Mouse (Mus musculus) spleen, adult 12 weeks (tissue): ENCODE measurements around the gene Scyl1.
A peak's percentile ranks its signal among the peaks of the same experiment; 100 is the strongest.

Experiments
- DNase-seq: peaks from one replicate; pipeline ENCODE4 v3.0.0; 2022; ENCODE audit warnings: low spot score

Scyl1 gene

DNA sequence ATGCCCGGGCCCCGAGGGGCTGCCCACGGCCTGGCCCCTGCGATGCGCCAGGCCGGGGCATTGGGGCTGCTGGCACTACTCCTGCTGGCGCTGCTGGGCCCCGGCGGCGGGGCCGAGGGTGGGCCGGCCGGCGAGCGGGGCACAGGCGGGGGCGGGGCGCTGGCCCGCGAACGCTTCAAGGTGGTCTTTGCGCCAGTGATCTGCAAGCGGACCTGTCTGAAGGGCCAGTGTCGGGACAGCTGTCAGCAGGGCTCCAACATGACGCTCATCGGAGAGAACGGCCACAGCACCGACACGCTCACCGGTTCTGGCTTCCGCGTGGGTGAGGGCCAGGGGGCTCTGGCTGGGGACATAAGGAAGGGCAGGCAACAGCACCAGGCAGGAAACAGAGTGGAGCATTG, 29.0 kb downstream of the Scyl1 start:
- DNase-seq: no peak

DNA sequence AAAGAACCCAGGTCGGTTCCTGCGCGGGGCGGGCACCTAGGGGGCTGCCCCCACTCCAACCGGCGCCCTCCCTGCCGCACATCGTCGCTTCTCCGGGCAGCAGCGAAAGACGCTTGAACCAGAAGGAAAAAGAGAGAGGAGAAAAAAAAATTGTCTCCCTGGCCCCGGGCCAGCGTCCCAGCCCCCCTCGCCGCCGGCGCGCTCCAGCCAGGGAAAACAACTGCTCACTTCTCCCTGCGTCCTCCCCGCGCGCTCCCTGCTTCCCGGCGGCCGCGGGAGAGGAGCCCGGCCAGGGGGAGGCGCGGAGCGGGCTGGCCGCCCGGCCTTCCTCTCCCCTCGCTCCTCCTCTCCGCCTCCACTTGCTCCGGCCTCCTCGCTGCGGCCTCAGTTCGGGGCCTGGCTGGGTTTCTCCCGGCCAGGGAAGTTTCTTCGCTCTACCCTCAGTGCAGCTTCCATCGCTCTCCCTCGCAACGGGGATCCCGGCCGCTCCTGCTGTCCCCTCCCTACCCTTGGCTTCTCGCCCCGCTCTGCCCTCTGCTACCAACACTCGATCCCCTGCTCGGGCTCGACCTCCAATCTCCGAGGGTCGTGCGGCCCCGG, 29.5 kb downstream of the Scyl1 start:
- no peak for DNase-seq

DNA sequence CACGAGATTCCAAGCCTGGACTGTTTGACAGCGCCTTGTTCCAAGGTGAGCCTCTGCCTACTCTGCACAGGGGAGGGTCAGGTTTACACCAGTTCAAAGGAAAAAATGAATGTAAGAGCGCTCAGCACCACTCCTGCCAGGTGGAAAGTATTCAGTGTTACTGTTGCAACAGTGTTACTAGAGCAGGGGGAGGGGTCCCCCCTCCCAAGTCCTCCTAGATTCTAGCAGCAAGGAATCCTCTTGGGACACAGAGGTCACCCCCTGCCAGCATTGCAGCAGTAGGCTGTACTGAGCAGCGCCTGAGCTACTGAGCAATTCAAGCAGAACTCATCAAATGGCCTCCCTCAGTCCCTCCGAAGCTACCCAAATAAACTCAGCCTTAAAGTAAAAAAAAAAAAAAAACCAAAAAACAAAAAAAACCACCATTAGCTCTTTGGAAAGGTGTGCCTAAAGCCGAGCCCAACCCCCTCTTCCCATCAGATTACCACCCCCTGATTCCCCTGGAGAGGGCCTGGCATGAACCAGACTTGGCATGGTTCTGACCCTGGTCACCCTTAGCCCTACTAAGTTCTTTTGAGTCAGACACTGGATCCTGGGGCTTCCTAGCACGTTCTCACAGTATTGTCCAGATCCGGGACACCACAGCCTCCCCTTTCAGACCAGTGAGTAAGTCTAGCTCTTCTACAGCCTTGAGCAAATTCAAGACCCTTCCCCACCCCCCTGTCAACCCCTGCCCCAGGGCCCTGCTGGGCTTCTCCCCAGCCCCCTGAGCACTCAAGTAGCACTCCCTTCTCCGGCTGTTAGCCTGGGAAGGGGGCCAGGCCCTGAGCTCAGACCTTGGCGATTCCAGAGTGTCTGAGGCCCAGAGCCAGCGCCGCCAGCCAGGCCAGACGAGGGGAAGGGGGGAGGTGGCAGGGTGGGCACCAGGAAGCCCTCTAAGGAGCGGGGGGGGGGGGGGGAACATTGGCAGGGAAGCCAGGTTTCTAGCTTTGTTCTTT, 30.6 kb downstream of the Scyl1 start, which contains the start of gene Ltbp3:
Gene Ltbp3 (plus strand): TSS at position 585 of the 998 bp plus-strand sequence.
- no peak for DNase-seq

DNA sequence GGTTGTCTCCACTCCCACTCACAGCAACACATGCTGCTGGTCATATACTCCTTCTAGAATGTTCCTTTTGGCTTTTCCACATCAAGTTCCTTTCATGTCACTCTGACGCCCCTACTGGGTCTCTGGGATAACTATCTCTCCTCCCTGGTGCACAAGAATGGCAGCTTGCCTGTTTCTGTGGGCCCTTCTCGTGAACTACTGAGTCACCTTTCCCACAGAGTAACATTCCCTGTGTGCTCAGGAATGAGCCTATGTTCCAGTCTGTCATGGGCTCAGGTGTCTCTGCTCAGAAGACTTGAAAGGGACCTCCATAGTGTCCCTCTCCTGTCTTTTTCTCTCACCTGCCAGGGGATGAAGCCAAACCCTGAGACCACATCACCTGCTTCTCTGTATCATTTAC, 31.8 kb downstream of the Scyl1 start:
- DNase-seq: no peak

DNA sequence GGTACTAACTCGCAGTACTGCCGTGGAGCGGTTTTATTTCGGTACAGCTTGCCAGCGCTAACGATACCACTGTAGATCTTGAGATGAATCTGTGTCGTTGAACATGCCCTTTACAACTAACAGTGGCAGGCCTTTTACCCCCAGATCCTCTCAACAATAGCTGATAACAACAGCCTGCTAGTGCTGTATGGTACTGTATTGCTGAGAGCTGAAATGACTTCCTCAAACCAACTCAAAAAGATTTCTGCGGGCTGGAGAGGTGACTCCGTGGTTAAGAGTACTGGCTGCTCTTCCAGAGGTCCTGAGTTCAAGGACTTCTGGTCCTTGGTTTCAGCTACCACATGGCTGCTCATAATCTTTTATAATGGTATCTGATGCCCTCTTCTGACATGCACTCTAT, 36.9 kb downstream of the Scyl1 start:
- DNase-seq: no peak

DNA sequence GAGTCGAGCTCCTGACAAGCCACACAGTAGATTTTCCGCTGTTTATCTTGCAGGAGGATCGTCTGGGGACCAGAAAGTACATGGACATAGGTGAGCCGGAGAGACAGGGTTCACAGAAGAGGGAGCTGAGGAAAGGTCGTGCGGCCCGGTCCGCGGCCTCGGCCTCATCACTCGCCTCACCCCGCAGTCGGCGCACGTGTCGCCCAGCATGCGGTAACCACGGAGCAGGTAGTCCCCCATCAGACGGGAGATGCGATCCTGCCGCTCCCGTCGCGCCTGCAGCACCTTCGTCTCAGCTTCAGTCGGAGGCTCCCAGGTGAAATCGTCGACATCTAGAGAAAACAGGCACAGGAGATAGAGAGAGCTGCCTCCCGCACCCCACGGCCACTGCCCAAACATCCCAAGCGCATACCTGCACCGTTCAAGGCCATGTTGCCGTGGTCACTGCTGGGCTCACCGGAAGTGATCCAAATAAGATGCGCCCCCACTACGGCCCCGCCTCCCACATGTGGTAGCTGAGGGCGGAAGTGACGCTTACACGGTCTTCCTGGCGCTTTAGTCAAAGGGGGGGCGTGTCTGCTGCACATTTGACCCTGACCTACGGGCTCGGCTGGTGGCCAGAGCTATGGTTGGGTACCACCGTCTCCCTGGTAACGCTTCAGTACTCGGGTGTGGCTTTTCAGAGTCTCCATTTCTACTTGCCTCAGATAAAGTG, 39.8 kb downstream of the Scyl1 start:
- peak; percentile 76 for DNase-seq

DNA sequence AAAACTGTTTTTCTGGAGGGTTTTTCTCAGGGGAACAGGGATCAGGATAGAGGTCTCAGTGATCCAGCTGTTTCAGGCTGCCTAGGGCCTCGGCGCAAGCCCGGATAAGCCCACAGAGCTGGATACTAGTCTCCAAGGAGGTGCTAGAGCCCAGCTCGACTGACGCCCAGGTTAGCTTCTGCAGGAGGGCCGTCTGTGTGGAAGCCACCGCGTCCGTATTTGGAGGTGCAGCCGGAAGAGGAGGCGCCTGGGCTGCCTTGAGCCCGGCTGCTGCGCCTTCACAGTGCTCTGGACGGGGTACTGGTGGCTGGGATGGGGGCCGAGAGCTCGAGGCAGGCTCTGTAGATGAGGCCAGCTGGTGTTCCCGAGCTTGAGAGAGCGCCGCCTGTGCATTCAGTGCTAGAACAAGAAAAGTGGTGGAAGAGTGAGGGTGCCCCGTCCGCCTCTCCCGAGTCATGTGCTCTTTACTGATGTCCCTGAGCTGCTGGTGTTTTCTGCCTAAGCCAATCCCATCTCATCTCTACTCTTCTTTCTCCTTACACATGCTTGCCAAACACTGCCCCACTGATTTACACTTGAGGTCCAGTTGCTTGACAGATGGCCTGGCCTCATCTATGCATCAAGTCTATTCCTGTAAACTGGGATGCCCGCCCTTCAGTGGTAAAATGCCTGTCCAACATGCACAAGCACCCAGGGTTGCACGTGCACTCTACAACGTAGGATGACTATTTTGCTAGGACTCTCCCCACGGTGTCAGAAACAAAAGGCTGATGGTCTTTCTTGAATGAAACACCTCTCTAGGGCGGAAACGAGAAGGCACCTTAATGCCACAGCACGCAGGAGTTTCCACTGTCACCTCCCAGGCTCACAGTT, 40.7 kb downstream of the Scyl1 start:
- DNase-seq: no peak

DNA sequence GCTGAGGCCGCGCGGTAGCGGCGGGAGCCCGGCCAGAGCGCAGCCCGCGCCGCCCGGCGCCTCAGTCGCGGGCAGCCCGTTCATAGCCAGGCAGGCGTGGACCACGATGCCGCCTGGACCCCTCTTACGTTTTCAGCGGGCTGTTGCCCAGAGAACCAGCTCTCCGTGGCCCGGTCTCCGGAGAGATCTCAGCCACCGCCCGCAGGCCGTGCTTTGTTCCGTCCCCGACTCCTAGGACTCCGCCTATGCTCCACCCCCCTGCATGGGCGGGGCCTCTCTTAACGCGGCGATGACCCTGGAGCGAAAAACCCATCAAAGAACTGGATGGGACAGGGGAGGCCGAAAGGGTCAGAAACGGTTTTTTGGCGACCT, 41.8 kb downstream of the Scyl1 start, which contains the start of gene Fam89b:
Gene Fam89b (minus strand): TSS at position 210 of the 372 bp plus-strand sequence.
- peak; percentile 83 for DNase-seq

DNA sequence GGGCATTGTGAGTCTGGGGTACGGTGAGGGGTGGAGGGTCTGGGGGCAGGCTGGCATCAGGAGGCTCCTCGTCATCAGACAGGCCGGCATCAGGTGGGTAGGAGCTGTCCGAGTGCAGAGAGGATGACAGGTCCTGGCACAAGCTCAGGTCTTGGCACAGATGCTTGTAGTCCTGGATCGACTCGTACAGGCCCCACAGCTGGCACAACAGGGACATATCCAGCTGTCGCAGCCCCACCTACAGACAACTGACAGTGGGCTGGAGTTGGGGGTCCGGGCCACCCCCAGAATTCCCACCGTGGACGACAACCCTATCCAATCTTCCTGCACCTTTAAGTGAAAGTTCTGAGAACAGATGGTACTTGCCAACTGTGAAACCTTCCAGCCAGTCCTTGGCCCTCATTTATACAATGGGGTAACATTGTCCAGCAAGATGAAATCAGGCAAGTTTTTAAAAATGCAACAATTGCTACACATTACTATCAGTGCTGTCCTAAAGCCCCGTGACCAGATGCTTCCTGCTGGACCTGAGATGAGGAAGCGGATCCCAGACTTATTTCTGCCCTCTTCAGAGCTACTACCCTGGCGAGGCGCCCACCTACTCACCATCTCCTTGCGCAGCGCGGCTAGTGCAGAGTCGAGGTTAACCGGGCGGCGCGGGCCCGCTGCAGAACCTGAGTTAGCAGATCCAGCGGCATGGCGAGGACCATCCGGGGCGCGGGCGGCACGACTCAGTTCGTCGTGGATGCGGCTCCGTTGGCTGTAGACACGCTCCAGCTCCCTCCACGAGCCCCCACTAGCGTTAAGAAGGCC, 42.4 kb downstream of the Scyl1 start:
- no peak for DNase-seq

DNA sequence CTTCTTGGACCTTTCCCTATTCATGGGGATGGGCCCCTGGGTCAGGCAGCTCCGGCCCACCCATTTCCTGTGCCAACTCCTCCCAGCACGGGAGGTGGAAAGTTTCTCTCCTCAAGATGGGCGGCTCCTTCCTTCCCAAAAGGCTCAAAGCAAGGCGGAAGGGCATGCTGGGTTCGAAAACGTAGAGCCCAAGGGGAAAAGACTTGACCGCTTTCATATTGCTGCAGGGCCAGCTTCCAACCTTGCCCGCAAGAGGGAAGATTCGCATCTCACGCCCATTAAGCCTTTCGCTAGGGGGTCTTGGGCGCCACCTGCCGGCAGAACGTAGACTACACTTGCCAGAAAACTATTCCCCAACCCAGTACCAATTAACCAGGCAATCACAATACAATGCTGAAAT, 43.5 kb downstream of the Scyl1 start:
- peak; percentile 89 for DNase-seq

DNA sequence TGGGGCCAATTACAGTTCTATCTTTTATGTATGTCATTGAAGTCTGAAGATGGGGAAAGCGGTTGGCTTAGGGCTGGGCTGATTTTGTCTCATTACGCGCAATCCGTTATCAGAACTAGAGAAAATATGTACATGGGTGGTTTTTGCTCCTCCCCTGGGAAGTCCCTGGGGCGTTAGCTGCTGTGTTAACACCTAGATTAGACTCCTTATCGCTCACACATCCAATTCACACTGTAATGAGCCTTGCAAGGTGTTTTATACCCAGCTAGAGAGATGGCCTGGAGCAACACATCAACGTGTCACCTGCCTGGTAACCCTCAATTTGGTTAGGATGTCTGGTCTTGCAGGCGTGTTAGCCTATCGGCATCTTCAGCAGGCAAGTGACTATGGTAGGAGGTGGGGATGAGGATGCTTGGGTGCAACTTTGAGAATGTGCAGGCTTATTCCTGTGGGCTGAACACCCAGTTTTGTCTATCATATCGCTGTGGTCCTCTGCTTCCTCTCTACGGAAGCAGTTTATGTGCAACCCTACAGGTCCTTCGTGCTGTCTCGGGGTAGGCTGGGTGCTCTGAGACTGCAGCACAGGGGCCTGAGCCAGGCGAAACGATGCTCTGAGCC, 44.1 kb downstream of the Scyl1 start:
- peak; percentile 63 for DNase-seq

DNA sequence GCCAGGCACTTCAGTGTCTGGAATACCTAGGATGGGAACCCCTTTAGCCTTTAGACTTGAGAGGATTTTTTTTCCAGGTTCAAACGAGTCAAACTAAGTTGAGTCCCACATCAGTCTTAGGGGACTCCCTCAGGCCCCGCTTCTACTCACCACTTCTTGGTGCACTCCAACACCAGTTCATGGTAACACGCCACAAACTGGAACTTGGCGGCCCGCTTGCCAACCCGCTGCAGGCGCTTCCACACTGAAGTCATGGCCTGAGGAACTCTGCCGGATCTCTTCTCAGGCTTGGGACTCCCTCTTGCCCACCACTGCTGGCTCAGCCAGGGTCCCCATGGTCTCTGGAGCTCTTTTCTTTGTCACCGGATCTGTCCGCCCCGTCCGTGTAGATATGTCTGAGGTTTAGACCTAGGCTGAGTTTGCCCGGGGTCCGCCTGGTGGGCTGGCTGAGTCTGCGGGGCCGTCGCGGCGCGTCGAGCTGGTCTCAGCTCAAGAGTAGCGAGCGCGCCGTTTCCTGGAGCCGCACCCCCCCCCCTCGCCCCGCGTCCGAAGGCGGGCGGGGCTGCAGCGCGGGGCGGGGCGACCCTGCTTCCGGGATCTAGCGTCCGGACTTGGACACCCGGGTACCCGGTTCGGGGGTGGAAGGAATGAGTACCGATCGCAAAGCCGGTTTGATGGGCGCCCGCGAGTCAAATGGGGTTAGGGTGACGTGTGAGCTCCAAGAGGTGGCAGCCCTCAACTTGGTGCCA, 45.3 kb downstream of the Scyl1 start, which contains the start of gene Ehbp1l1:
Gene Ehbp1l1 (minus strand): TSS at position 551 of the 749 bp plus-strand sequence.
- peak; percentile 69 for DNase-seq

DNA sequence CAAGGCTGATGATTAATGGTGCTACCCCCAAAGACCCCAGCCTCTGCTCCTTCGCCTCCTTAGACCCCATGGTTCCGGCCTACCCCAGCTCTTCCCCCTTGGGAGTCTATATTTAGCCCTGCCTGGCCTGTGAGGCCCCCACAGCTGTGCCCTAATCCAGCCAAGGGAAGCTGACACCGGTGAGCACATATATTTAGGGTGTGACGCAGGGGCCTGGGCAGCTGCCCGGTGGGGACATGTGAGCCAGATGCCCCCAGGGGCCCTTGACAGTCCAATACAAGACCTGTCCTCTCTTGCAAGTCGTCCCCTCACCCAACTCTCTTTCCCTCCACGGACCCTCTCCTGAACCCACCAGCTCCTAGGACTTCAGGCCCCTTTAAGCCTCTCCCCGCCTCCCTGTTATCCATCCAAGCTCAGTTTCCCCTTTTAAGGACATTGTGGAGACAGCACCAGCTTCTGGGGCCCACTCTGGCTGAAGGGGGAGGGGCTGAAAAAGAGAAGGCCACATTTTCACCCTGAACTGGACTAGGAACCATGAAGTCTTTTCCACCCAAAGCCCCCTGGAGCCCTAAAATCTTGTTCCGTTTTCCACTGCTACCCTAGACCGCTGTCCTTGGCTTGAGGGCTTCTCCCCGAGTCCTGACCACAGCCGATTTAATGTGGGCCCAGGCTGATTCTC, 46.1 kb downstream of the Scyl1 start:
- DNase-seq: peak; percentile 50

DNA sequence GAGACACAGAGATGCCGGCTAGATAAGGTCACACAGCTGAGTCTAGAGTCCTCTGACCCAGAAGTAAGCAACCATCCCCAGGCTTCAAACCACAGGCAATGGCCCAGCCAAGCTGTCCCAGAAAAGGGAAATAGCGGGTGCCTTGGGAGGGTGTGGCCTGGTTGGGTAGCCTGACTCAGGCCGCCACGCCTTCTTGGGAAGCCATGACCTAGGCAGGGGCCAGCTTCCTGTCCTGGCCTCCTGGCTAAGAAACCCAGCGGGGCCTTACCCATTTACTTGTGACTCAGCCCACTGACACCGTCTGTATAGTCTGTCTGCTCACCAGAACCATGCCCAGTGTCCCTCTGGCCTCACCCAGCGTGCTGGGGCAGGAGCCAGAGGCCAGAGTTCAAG, 46.7 kb downstream of the Scyl1 start:
- DNase-seq: peak; percentile 75

DNA sequence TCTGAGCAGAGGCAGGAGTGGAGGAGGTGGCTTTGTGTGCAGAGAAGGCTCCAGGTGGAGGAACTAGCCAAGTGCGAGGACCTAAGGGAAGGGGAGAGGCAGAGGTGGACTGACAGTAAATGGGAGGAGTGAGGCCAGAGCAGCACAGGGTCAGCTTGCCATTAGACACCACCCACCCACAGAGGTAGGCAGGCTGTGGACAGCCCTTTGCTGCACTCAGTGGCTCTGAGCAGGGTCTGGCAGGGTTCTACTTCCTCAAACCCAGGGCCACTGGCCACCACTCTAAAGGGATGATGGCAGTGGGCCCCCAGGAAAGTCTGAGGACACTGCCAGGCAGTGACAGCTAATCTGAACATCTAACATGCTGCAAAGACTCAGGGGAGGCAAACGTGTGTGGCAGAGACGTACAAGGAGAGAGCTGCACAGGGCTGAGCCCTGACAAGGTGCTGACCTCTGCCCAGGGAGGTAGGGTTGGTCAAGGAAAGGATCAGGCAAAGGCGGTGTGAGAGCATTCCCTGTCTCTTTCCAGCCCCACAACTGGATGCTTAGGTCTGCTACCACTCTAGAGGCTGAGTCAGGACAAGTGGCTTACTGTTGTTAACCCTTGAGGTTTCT, 47.2 kb downstream of the Scyl1 start:
- DNase-seq: no peak

DNA sequence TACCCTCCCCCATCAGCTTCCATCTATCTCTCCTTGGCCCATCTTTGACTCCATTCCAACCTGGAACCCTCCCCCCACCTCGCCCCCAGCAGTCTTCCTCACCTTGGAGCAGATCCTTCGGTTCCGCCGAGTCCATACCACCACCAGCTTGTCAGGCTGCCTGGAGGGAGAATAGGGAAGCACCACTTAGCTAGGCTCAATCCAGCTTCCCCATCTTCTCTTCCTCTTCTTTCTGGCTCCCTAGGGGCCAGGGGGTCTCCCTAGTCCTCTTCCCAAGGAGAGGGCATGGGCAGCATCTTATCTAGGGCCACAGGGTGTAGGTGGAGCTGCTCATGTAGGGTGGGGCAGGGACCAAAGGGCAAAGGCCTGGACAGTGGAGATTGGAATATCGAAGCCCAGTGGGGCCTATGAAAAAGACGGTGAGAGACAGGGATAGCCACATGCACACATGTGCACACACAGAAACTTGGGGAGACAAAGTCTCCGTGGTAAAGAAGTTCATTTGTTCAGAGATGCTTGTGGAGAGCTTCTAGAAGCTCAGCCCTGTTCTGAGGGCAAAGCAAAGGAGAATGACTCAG, 48.3 kb downstream of the Scyl1 start:
- peak; percentile 53 for DNase-seq

DNA sequence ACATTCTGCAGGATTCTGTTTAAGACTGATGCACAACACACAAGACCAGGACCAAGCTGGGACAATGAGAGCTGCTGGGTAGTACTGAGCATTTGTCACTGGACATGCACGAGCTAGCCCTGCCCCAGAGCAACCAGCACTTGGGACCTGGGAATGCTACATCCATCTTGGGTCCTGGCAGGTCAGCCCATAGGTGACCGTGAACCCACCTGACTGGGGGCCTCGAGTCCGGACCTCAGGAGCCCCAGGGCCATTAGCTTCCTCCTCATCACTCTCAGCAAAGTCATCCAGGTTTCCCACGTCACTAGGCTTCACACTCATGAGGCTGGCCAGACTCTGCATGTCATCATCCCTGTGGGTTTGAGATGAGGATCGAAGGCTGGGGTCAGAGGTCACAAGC, 50.0 kb downstream of the Scyl1 start:
- DNase-seq: no peak

DNA sequence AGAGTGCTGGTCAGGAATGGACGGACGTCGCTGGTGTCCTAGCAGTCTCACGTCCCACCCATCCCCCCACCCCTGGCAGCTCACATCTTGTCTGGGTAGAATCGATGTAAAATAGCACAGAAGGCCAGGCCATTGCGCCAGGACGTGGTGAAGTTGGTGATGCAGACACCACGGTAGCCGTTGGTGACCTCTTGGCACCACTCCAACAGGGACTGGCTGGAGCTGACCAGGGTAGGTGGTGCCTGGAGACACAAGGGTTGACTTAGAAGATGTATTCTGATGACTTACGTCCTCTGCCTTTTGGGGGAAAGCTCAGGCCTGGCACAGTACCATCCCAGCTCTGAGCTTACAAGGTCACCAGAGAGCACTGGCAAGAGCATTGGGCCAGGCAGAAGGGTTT, 54.3 kb downstream of the Scyl1 start:
- DNase-seq: no peak
